Mouse (Mus musculus) myocyte (in vitro differentiated cells): ENCODE measurements around the gene Chd3. TPM values are rescaled to one million over a fixed set of nuclear protein-coding genes. Genes with fewer than 3 reads are reported as not detected.

Experiments used
- H3K27me3 ChIP-seq: one replicate; pipeline ENCODE4 v1.6.1; 2011; ENCODE audit not compliant: control insufficient read depth, insufficient read depth, insufficient read length
- H3K36me3 ChIP-seq: one replicate; pipeline ENCODE4 v1.6.1; 2011; ENCODE audit not compliant: control insufficient read depth, insufficient read depth
- H3K4me2 ChIP-seq: one replicate; pipeline ENCODE4 v1.6.1; 2011; ENCODE audit warnings: low read depth, control low read depth
- H3K4me3 ChIP-seq: one replicate; pipeline ENCODE4 v1.5.1; 2011; ENCODE audit warnings: mild to moderate bottlenecking, control low read depth, moderate library complexity
- H3K79me2 ChIP-seq: one replicate; pipeline ENCODE4 v1.6.1; 2011; ENCODE audit not compliant: control insufficient read depth, insufficient read depth
- H3ac ChIP-seq: one replicate; pipeline ENCODE4 v1.6.1; 2011; ENCODE audit not compliant: control insufficient read depth, insufficient read length
- CEBPB ChIP-seq: IDR thresholded peaks from 2 replicates; pipeline ENCODE4 v1.6.1; 2011; ENCODE audit warnings: mild to moderate bottlenecking, moderate library complexity; ENCODE audit not compliant: poor library complexity, insufficient read depth, severe bottlenecking
- E2F4 ChIP-seq: IDR thresholded peaks from one replicate; pipeline ENCODE4 v1.6.1; 2011; ENCODE audit warnings: mild to moderate bottlenecking, control low read depth, moderate library complexity; ENCODE audit not compliant: insufficient read depth
- MAX ChIP-seq: IDR thresholded peaks from one replicate; pipeline ENCODE4 v1.6.1; 2011; ENCODE audit warnings: low read depth, mild to moderate bottlenecking, control low read depth
- MYOD1 ChIP-seq, 3 experiments: IDR thresholded peaks; one replicate each; pipeline ENCODE4 v1.6.1; 2011; ENCODE audit warnings: control low read depth in 2 of 3, low read depth in 2 of 3, mild to moderate bottlenecking in 2 of 3, moderate library complexity in 1 of 3; ENCODE audit not compliant: insufficient read length in 2 of 3, control insufficient read depth in 1 of 3
- MYOG ChIP-seq, 3 experiments: IDR thresholded peaks; one replicate each; pipeline ENCODE4 v1.6.1; 2011; ENCODE audit warnings: control low read depth in 2 of 3, low read depth in 2 of 3, mild to moderate bottlenecking in 2 of 3; ENCODE audit not compliant: insufficient read length in 2 of 3, control insufficient read depth in 1 of 3, insufficient read depth in 1 of 3
- POLR2A ChIP-seq: IDR thresholded peaks from one replicate; pipeline ENCODE4 v1.6.1; 2011; ENCODE audit warnings: low read depth, mild to moderate bottlenecking, control low read depth, moderate library complexity; ENCODE audit not compliant: insufficient read length
- POLR2AphosphoS2 ChIP-seq: IDR thresholded peaks from one replicate; pipeline ENCODE4 v1.6.1; 2011; ENCODE audit warnings: low read depth, control low read depth; ENCODE audit not compliant: insufficient read length
- REST ChIP-seq: IDR thresholded peaks from one replicate; pipeline ENCODE4 v1.6.1; 2011; ENCODE audit warnings: mild to moderate bottlenecking, control low read depth, moderate library complexity; ENCODE audit not compliant: insufficient read depth, insufficient read length
- SRF ChIP-seq: IDR thresholded peaks from one replicate; pipeline ENCODE4 v1.6.1; 2011; ENCODE audit warnings: low read depth; ENCODE audit not compliant: control insufficient read depth, insufficient read length
- TCF12 ChIP-seq: IDR thresholded peaks from one replicate; pipeline ENCODE4 v1.6.1; 2011; ENCODE audit warnings: mild to moderate bottlenecking, control low read depth; ENCODE audit not compliant: poor library complexity, insufficient read depth, severe bottlenecking
- TCF3 ChIP-seq: IDR thresholded peaks from one replicate; pipeline ENCODE4 v1.6.1; 2011; ENCODE audit warnings: low read depth, control low read depth; ENCODE audit not compliant: insufficient read length
- USF1 ChIP-seq: IDR thresholded peaks from one replicate; pipeline ENCODE4 v1.6.1; 2011; ENCODE audit warnings: low read depth, mild to moderate bottlenecking, control low read depth, moderate library complexity
- polyA plus RNA-seq: library from polyadenylated mRNA; unstranded; fragments of >200 nt; fragmentation: generic; extraction: Trizol; gene quantifications from one replicate; pipeline ENCODE4 v1.2.1, GENCODE M21; 2012; ENCODE audit warnings: missing spikeins

The Chd3 gene
- polyA plus RNA-seq, 1 experiment, result 148 TPM

GRCm38 (mm10) chr11:69409378-69410044 lies 40.3 kb upstream of the Chd3 start:
- Histone ChIP-seq H3K4me3 (peak overlapping the region; percentile 100), H3K27me3 (no peaks in the 10 kb centered on the region), H3K4me2 (peak overlapping the region; percentile 96), H3K36me3 (peaks cover 30% of the 10 kb centered on the region), H3K79me2 (peaks cover 68% of the 10 kb centered on the region), H3ac (peak overlapping the region; percentile 69)
- TF ChIP-seq TCF3 (no peak), MYOD1 (IDR thresholded peaks at IDR 0.05; ENCODE audit: control insufficient read depth in 1 of 3, insufficient read length in 2 of 3, low read depth in 2 of 3) (peak in 1 of 3 experiments; percentile 10), POLR2A (peak; percentile 42), TCF12 (no peak), POLR2AphosphoS2 (peak; percentile 76), E2F4 (no peak), SRF (no peak), MAX (no peak), REST (no peak)

GRCm38 (mm10) chr11:69408541-69409377 lies 39.6 kb upstream of the Chd3 start:
- Histone ChIP-seq H3K27me3 (no peaks in the 10 kb centered on the region), H3K4me2 (peak overlapping the region; percentile 96), H3K36me3 (peaks cover 34% of the 10 kb centered on the region), H3K79me2 (peaks cover 61% of the 10 kb centered on the region), H3ac (peak overlapping the region; percentile 69), H3K4me3 (peak overlapping the region; percentile 100)
- TF ChIP-seq POLR2A, result peak; percentile 54
- TF ChIP-seq TCF12, result no peak
- TF ChIP-seq POLR2AphosphoS2, result peak; percentile 80

- Histone ChIP-seq H3K36me3 (peaks cover 35% of the 10 kb centered on the region), H3K4me2 (peak overlapping the region; percentile 96), H3K4me3 (peak overlapping the region; percentile 100), H3ac (no peak overlapping the region), H3K79me2 (peaks cover 50% of the 10 kb centered on the region), H3K27me3 (no peaks in the 10 kb centered on the region)
- TF ChIP-seq MYOD1 (IDR thresholded peaks at IDR 0.05; ENCODE audit: control insufficient read depth in 1 of 3, insufficient read length in 2 of 3, low read depth in 2 of 3) (no peak), POLR2A (no peak), SRF (no peak), TCF3 (no peak), CEBPB (no peak), REST (no peak), USF1 (no peak), MYOG (IDR thresholded peaks at IDR 0.05; ENCODE audit: control insufficient read depth in 1 of 3, insufficient read depth in 1 of 3, insufficient read length in 2 of 3, low read depth in 2 of 3) (no peak)
Observed at GRCm38 (mm10) chr11:69407724-69408004, 38.5 kb upstream of the Chd3 start.

GRCm38 (mm10) chr11:69406867-69407723 lies 37.9 kb upstream of the Chd3 start:
- H3K4me2 ChIP-seq, result no peak overlapping the region
- H3K27me3 ChIP-seq, result no peaks in the 10 kb centered on the region
- H3ac ChIP-seq, result no peak overlapping the region
- H3K36me3 ChIP-seq, result peaks cover 36% of the 10 kb centered on the region
- H3K4me3 ChIP-seq, result no peak overlapping the region
- H3K79me2 ChIP-seq, result peaks cover 45% of the 10 kb centered on the region
- TF ChIP-seq POLR2AphosphoS2, result peak; percentile 21
- no peak for TF ChIP-seq POLR2A

GRCm38 (mm10) chr11:69406282-69406681 lies 37.1 kb upstream of the Chd3 start:
- Histone ChIP-seq H3ac (no peak overlapping the region), H3K36me3 (peaks cover 44% of the 10 kb centered on the region)

More at GRCm38 (mm10) chr11:69406282-69406681, 37.1 kb upstream of the Chd3 start:
- H3K27me3 ChIP-seq, result no peaks in the 10 kb centered on the region
- H3K4me2 ChIP-seq, result no peak overlapping the region
- peaks cover 41% of the 10 kb centered on the region for H3K79me2 ChIP-seq
- H3K4me3 ChIP-seq, result no peak overlapping the region
- TF ChIP-seq CEBPB, result no peak
- no peak for TF ChIP-seq MAX
- TF ChIP-seq POLR2A, result no peak
- TF ChIP-seq TCF3, result no peak
- no peak for TF ChIP-seq MYOG (IDR thresholded peaks at IDR 0.05; ENCODE audit: control insufficient read depth in 1 of 3, insufficient read depth in 1 of 3, insufficient read length in 2 of 3, low read depth in 2 of 3)
- TF ChIP-seq POLR2AphosphoS2, result no peak
- no peak for TF ChIP-seq E2F4
- TF ChIP-seq SRF, result no peak
- no peak for TF ChIP-seq REST
- no peak for TF ChIP-seq TCF12
- no peak for TF ChIP-seq MYOD1 (IDR thresholded peaks at IDR 0.05; ENCODE audit: control insufficient read depth in 1 of 3, insufficient read length in 2 of 3, low read depth in 2 of 3)
- no peak for TF ChIP-seq USF1
